Mouse (Mus musculus): ENCODE data around the gene Mterf2. TPM values are rescaled to one million over a fixed set of nuclear protein-coding genes. Genes with fewer than 3 reads are reported as not detected.

The Mterf2 gene
- total RNA-seq (2021) = 1 to 10 TPM; 2.6 to 8.2 TPM
- long read RNA-seq, experiment 1, partial matches to known transcripts = 0 of 3 reads
- long read RNA-seq, experiment 1, other reads (novel, unspliced or antisense) = 0 of 3 reads
- long read RNA-seq, experiment 2, transcript Mterf2-201 (3 exons, 1,567 nt) = major isoform, 7 of 11 reads
- long read RNA-seq, experiment 2, partial matches to known transcripts = 0 of 11 reads
- long read RNA-seq, experiment 2, other reads (novel, unspliced or antisense) = 1 of 11 reads

DNA sequence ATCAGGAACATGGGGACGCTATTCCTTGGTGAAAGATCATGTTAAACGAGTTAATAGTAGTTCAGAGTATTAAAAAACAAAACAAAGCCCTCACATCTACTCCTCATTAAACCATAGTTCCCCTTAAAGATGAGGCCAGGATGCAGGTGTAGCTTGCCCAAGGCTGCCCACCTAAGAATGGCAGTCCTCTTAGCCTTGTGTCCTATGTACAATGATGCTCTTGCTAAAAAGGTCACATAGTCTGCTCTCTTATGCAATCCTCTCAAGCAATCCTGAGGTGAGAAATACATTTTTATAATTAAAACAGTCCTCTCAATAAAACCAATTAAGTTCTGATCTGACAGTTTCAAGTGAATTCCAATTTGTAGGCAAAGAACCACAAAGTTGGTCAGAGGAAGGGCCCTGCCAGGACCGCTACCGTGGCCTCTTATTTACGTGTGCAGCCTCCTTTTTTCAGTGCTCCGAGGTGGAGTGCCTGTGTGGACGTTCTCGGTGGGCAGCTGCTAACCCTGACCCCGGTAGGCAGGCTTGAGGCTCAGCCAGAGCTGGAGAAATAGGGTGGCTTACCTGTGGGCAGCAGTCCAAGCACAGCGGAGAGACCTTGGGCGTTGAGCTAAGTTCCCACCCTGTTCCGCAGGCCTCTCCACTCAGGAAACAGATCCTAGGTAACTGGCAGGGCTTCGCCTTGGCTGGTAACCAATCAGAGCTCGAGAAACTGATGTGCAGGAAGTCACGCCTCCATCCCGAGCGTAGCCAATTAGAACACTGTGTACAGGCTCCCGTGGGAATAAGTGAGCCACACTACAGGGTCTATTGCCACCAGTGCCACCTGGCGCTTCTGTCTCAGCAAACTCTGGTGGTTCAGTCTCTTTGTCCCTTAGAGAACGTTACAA is at the start of gene Mterf2:
Gene Mterf2, minus strand, starts transcription at position 633 of the 893 bp plus-strand sequence.
- DNase-seq (ENCODE audit: low spot score in 2 of 2) = peak; percentile 72 to 77

DNA sequence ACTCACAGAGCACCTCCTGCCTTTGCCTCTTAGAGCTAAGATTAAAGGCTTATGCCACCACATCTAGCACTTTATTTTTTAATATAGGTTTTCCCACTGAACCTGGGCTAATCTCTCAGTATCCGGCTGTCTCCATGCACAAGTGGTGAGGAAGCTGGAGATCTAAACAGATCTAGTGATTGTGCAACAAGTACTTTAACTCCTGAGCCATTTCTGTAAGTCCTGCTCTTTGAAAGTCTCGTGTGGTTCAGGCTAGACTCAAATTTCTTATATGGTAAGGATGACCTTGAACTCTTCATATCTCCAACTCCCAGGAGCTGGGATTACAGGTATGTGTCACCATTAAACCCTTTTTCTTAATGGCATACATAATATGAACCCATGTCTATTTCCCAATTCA is 48.8 kb upstream of the Mterf2 start:
- DNase-seq (ENCODE audit: low spot score in 2 of 2) = no peak

DNA sequence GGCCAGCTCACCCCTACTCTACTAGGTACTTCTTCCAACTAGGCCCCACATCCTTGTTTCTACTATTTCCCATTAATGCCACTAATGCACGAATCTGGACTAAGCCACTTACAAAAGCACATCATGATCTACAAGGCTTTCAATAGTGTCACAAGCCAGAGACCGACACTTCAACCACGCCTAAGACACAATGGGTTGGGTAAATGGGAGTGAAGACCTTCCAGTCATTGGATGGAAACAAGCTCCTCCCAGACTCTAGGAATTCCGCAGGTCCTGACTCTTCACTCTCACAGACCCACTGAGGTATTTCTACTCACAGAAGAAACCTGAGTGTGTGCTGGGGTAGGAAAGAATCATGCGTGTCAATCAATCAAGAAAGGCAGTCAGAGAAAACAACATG is 37.5 kb upstream of the Mterf2 start:
- DNase-seq (ENCODE audit: low spot score in 2 of 2) = no peak

DNA sequence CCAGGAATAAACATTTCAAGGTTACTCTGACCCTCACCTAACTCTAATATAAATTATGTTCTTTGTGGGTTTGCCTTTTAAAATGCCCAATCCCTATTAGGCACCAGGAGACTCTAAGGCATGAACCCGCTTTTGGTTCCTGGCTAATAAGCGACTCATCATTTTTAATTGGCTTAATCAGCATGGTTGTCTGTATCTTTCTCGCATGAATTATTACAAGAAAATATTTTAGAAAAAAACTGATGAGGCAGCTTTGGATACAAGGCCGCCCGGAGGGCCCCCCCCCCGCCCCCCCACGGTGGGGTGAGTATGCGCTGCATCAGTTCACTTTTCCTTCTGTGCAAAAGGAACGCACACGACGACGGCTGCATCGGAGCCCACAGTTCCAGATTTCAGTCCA is 37.0 kb upstream of the Mterf2 start:
- DNase-seq (ENCODE audit: low spot score in 2 of 2) = no peak

DNA sequence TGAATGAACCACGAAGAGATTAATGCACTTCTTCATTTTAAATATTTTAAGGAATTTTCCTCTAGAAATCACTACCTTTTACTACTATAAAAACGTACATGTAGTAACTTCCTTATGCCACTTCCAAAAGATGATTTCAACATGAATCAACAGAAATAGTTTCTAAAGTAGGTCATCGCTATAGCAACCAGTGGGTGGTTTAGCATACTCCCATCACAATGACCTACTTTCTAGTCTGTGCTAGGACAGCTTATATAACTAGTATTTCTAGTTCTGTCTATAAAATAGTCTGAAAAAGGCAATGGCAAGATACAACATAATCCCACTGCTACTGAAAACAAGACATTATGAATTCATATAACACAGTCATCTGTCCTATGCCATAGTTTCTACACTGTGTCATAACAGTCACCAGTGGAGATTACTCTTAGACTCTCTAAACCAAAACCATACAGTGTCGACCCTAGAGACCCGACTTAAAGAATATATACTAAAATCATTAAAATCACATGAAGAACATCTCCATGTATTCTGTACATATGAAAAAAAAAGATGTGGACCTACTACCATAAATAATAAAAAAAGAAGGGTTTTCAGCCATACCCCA is 34.0 kb upstream of the Mterf2 start:
- DNase-seq (ENCODE audit: low spot score in 2 of 2) = no peak

DNA sequence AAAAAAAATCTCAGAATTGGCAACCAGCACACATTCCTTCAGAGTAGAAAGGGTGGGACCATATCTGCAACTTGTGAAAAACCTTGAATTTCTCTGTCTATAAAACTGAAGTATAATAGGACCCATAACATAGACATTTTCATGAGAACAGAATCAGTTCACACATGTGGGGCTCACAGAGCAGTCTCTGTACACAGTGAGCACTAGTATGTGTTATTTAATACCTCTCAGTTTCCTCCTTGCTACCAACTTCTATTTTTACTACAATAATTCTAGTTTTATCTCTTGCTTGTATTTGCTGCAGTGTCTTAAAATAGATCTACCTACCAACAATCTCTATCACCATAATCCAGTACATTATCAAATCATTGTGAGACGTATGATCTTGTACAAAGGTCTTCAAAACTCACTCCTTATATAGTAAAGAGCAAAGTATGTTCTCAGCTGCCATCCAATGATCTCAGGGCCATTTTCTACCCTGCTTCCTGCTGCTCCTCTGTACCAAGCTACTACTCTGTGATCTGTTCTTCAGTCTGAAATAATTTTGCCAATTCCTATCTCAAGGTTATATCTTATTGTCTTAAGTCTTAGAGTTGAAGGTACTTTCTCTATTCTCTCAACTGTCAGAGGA is 32.3 kb upstream of the Mterf2 start:
- no peak for DNase-seq (ENCODE audit: low spot score in 2 of 2)

DNA sequence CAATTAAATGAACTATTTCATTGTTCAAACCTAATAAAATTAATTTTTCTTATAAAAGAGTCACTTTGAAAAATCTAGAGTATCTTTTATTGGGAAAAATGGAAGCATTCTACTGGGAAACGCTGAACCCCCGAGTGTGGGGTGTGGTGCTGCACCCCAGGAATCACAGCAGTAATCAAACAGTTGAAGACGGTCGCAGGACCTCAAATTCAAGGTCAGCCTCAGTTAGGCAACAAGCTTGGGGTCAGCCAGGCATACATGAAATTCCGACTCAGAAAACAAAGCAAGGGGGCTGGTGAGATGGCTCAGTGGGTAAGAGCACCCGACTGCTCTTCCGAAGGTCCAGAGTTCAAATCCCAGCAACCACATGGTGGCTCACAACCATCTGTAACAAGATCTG is 29.6 kb upstream of the Mterf2 start:
- DNase-seq (ENCODE audit: low spot score in 2 of 2) = no peak

DNA sequence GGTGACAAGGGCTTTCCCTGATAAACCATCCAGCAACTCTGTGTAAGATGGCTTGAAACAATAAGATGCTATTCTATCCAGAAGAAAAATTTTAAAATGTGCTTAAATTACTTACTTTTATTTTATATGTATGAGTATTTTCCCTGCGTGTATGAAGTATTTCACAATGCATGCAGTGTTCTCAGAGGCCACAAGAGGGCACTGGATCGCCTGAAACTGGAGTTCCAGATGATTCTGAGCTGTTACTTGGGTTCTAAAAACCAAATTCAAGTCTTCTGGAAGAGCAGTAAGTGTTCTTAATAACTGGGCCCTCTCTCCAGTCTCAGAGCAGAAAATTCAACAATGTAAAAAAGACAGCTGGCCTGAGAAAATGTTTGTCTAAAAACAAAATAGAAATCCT is 26.4 kb upstream of the Mterf2 start:
- DNase-seq (ENCODE audit: low spot score in 2 of 2) = peak; percentile 64 to 65

DNA sequence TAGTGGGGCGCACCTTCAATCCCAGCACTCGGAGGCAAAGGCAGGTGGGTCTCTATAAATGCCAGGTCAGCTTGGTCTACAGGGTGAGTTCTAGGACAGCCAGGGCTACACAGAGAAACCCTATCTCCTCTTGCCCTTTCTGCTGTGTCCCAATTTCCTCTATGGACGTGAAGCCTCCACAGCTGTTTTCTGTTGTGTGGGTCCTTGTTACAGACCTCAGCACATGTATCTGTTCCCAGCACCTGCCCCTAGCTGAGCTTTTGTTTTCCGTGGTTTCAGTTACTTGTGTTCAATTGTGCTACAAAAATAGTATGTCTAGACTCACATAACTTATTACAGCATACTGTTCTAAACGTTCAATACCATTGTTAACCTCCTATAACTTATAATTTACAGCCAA is 21.4 kb upstream of the Mterf2 start:
- no peak for DNase-seq (ENCODE audit: low spot score in 2 of 2)

DNA sequence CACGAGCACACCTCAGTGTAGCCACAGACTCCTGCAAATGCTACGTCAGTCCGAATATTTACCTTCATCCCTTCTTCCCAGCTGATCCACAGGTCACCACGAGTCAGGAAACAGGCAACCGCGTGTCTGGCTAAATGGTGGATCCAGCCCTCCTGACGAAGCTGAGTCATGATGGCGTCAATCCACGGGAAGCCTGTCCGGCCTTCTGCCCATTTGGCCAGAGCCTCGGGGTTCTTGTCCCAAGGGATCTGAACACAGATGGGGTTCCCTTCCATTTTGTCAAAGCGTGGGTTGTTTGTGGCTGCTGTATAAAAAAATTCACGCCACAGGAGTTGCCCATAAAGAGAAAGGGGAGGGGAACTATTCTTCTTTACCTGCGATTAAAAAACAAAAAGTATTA is 18.5 kb upstream of the Mterf2 start:
- DNase-seq (ENCODE audit: low spot score in 2 of 2) = no peak

DNA sequence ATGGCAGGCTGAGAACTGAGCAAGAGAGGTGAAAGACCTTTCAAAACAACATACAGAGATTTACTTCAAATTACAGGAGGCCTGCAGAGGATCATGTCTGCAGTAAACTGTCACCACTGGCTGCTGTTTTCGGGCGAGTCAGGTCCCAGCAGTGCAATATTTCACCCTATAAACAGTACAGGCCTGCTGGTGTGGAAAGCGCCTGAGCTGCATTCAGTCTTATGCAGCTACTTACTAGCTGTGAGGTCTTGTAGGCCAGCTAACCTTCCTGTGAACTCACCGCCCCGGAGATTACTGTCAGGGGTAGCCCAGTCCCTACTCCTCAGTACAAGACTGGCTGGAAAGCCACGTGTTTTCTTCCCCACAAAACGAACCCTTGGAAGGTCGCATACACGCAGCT is 13.6 kb upstream of the Mterf2 start:
- DNase-seq (ENCODE audit: low spot score in 2 of 2) = no peak

DNA sequence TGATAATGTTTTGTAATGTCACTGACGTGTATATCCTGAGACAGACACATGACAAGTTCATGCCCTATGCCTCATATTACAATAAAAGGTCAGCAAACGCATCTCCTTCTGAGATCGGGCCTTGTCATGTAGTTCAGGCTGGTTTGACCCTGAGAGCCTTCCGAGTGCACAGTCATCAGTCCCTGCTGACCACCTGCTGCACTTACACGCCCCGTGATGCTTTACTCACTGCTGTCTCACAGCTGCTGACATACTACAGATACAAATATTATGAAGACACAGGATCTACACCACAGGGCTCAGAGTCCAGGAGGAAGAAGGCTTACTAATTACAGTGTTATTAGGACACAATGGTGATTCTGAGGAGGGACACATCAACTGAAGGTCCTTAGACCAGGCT is 8.7 kb upstream of the Mterf2 start:
- no peak for DNase-seq (ENCODE audit: low spot score in 2 of 2)

DNA sequence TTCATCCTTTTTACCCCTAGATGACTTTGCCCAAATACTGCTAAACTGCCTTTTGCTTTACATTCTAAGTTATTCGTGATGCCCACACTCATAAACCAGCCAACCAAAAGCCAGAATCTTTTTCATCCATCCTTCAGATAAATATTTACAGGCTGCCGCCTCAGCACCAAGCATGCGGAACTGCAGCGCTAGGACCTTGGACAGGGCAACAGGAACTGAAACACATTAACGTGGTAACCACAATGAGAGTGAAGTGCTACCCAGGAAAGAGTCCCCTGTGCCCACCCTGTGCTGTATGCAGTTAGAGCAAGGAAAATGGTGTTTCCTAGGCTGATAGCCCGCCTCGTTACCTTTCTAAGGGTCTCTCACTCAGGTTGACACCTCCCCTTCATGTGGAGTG is 626 bp upstream of the Mterf2 start:
- DNase-seq (ENCODE audit: low spot score in 2 of 2) = no peak

DNA sequence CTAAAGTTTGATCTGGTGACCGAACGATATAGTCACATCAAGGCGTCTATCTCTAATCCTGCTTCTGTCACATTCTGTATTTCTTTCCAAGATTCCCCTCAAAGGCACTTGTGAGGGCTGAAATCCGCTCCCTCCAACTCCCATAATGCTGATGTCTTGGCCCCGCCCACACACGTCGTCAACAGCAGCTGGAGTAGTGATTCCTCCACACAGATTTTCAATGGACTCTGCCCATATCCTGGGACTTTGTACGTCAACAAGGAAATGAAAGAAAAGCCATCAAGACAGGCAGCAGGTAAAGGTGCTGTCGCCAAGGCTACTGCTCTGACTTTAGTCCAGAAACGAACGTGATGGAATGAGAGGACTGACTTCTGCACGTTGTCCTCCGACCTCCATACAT is 2.6 kb downstream of the Mterf2 start:
- DNase-seq (ENCODE audit: low spot score in 2 of 2) = no peak

DNA sequence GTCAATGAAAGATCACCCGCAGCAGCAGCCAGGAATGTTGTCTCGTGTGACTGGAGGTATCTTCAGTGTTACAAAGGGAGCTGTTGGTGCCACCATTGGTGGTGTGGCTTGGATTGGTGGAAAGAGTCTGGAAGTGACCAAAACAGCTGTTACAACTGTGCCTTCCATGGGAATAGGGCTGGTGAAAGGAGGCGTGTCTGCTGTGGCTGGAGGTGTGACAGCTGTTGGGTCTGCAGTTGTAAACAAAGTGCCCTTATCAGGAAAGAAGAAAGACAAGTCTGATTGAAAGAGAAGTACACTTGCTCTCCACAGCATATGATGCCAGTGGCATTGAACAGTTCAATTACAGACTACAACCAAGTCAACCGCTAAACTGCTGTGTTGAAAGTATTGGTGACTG is 13.4 kb downstream of the Mterf2 start:
- no peak for DNase-seq (ENCODE audit: low spot score in 2 of 2)

DNA sequence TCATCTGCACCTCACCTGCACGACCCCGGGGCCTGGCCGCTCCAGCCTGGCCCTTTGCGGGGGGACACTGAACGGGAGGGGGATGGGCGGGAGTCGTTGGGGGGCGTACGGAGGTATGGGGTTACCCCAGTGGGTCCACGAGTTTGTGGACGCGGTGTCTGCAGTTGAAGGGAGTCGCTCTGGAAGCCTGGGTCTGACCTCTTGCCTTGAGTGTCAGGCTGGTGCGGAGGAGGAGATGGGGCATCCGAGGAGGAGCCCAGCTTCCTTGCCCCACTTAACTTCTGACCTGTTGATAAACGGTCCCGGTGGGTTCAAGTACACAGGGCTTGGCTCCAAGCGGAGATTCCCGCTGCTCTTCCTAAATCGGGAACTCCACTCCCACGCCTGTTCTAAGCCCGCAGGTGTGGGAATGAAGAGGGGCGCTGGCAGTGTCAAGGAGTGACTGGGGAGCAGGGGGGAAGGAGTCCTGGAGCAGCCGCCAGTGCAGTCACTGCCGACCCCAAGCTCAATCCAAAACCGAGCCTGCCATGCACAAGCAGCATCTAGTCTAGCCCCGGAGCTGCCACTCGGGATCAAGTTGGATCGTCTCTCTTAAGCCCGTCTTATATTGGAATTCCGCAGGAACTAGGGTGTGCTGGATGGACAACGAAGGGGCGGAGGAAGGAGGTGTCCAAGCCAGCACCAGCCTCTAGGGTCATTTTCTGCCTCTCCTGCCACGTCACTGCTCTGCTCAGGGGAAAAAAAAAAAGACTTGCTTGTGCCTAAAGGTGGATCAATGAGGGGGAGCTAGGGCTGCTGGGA is 24.5 kb downstream of the Mterf2 start:
- peak; percentile 23 to 30 for DNase-seq (ENCODE audit: low spot score in 2 of 2)

DNA sequence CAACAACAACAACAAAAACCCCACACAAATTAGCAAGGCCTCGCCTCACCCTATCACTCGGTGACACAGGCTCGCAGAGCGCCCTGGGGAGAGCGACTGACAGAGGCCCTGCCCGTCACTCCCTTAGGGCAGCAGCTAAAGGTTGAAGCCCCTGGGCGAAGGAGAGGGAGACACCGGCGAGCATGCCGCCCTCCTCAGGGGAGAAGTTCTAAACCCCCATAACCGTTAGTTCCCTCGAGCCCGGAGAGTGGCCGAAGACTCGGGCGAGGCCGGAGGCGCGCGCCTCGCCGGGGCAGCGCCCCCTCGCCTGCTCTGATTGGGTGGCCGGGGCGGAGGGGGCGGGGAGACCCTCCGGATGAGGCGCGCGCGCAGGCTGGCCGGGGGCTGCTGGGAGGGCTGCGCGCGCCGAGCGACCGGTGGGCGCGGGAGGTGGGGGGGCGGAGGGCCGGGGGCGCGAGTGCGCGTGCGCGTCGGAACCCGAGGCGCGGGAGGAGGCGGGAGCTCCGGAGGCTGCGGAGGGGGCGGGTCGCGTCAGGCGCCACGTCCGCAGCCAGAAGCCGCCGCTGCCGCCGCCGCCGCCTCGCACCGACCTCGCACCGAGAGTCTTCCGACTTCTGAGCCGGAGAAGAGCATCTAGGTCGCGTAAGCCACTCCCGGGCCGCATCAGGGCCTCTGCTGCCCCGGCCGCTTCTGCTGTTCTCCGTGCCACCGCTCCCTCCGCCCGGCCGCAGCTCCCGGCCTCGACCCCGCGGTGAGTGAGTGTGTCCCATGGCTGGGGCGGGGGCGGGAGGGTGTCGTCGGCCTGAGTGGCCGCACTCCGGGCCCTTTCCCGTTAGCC is 25.4 kb downstream of the Mterf2 start, which contains the start of the genes Fhl4 and Tmem263:
Gene Fhl4, minus strand, starts transcription at position 249 of the 838 bp plus-strand sequence.
Gene Tmem263, plus strand, starts transcription at position 381 of the 838 bp plus-strand sequence.
- peak; percentile 73 for DNase-seq (ENCODE audit: low spot score in 2 of 2)

DNA sequence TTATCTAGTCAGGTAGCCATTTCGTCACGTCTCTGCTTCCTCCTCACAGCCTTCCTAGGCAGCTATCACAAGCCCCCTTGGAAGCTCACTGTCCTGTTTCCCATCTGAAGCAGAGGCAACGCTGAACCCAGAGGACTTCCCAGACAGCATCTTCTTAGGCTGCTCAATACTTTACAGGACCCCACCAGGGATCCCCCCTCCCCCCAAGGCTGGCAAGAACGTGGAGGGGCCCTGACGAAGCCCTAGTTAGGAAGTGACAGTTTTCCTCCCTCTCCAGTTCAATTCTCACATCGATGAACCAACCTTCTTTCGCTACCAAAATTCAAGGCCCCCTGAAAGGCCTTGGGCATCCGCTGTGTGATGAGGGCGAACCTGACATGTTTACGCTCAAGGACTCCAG is 26.0 kb downstream of the Mterf2 start:
- DNase-seq (ENCODE audit: low spot score in 2 of 2) = no peak

DNA sequence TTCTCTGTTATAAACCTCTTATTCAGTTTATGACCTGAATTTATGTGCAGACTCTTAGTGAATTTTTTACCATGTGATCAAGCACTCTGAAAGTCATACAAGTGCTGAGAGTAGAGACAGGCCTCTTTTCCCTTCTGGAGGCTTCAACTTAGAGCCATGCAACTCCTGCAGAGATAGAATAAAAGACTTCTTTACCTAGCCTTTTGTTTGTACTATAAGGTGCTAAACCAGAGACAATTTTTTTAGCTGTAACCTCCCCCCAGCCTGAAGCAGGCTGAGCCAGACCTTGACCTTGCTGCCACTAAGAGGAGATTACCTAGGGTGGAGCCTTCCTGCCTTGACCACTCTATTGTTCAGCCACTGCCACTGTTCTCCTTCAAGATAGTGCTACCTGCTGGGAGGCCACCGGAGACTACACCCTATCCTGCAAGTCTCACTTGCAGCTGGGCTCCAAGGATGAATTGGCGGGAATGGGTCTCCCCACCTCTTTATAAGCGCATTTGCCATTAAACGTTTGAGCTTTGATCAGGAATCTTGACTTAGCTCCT is 56.1 kb downstream of the Mterf2 start:
- DNase-seq (ENCODE audit: low spot score in 2 of 2) = no peak

All from adrenal gland, adult 18-20 months (tissue).